Mouse (Mus musculus) embryonic fibroblast, embryonic 13.5 days (primary cell): ENCODE data around the gene Ciart.
"Not testable (repeated sequence)": the region's sequence is repeated elsewhere in the genome, so short reads cannot be mapped to it uniquely, and the experiment has no call there.

Experiments used
- CTCF ChIP-seq: IDR thresholded peaks from 2 replicates; pipeline ENCODE4 v1.5.1; 2011; ENCODE audit warnings: mild to moderate bottlenecking, control low read depth, low read length, moderate library complexity, borderline replicate concordance; ENCODE audit not compliant: insufficient read depth
- POLR2A ChIP-seq: IDR thresholded peaks from 2 replicates; pipeline ENCODE4 v1.6.1; 2011; ENCODE audit warnings: low read depth, mild to moderate bottlenecking, control low read depth, low read length, moderate library complexity

- TF ChIP-seq POLR2A, CTCF: not testable (repeated sequence)
Measured at GRCm38 (mm10) chr3:95923429-95923828, 41.4 kb upstream of the Ciart start.
